Mouse (Mus musculus): ENCODE measurements around the gene Sf3a1. TPM values are rescaled to one million over a fixed set of nuclear protein-coding genes. Genes with fewer than 3 reads are reported as not detected.

The Sf3a1 gene
- polyA plus RNA-seq, 1 experiment, result 24.7 TPM

DNA sequence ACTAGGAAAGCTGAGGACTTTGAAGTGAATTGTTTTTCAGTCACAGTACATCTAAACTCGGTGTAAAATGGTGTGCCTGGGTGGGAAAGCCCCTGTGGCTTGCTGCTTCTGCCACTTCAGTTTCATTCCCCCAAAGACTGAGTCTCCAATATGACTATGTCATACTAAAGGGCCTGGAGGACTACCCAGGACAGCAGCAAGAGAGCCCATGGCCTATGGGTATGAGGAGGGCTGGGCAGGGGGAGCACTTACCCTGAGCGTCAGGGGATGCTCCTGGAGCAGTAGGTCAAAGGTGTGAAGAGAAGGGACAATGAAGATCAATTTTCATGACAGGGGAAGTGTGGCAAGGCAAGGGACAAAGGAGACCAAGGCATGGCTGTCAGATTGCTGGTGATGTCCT lies 21.2 kb upstream of the Sf3a1 start:
- Histone ChIP-seq H3K27me3 (ENCODE audit: control insufficient read depth, insufficient read depth, low read length) (no peaks in the 10 kb centered on the region), H3K27ac (ENCODE audit: insufficient read depth, low read depth, low read length) (no peak overlapping the region)

GRCm38 (mm10) chr11:4141505-4141904 lies 18.6 kb upstream of the Sf3a1 start:
- H3K27ac ChIP-seq (ENCODE audit: insufficient read depth, low read depth, low read length), result no peak overlapping the region
- TF ChIP-seq POLR2A (IDR thresholded peaks at IDR 0.05; ENCODE audit: low read depth, low read length) (no peak), CTCF (IDR thresholded peaks at IDR 0.05; ENCODE audit: extremely low read depth, insufficient read length, insufficient replicate concordance, low read depth, low read length) (no peak)
- H3K4me1 ChIP-seq (ENCODE audit: control insufficient read depth, insufficient read depth, insufficient read length, low read length), result no peaks in the 10 kb centered on the region
- H3K4me3 ChIP-seq (ENCODE audit: low read depth, low read length), result no peak overlapping the region
- H3K36me3 ChIP-seq (ENCODE audit: control insufficient read depth, insufficient read depth, low read length), result peaks cover 37% of the 10 kb centered on the region
- no peaks in the 10 kb centered on the region for H3K27me3 ChIP-seq (ENCODE audit: control insufficient read depth, insufficient read depth, low read length)

More for the DNA sequence above, 21.2 kb upstream of the Sf3a1 start:
- 75% methylated on average over 2 of the region's 2 CpGs for WGBS
- peaks cover 2% of the 10 kb centered on the region; the same call in 1 of the 2 replicates for H3K4me1 ChIP-seq (ENCODE audit: control insufficient read depth, insufficient read depth, insufficient read length, low read length)
- TF ChIP-seq CTCF (IDR thresholded peaks at IDR 0.05; ENCODE audit: extremely low read depth, insufficient read length, insufficient replicate concordance, low read depth, low read length), result no peak
- no peak for TF ChIP-seq POLR2A (IDR thresholded peaks at IDR 0.05; ENCODE audit: low read depth, low read length)
- H3K4me3 ChIP-seq (ENCODE audit: low read depth, low read length), result no peak overlapping the region
- peaks cover 37% of the 10 kb centered on the region for H3K36me3 ChIP-seq (ENCODE audit: control insufficient read depth, insufficient read depth, low read length)

GRCm38 (mm10) chr11:4142352-4142751 lies 17.8 kb upstream of the Sf3a1 start:
- Histone ChIP-seq H3K27ac (ENCODE audit: insufficient read depth, low read depth, low read length) (no peak overlapping the region), H3K4me1 (ENCODE audit: control insufficient read depth, insufficient read depth, insufficient read length, low read length) (no peaks in the 10 kb centered on the region), H3K27me3 (ENCODE audit: control insufficient read depth, insufficient read depth, low read length) (no peaks in the 10 kb centered on the region), H3K4me3 (ENCODE audit: low read depth, low read length) (no peak overlapping the region), H3K36me3 (ENCODE audit: control insufficient read depth, insufficient read depth, low read length) (peaks cover 37% of the 10 kb centered on the region)
- 83% methylated on average over 4 of the region's 4 CpGs for WGBS
- TF ChIP-seq CTCF (IDR thresholded peaks at IDR 0.05; ENCODE audit: extremely low read depth, insufficient read length, insufficient replicate concordance, low read depth, low read length) (no peak), POLR2A (IDR thresholded peaks at IDR 0.05; ENCODE audit: low read depth, low read length) (no peak)

DNA sequence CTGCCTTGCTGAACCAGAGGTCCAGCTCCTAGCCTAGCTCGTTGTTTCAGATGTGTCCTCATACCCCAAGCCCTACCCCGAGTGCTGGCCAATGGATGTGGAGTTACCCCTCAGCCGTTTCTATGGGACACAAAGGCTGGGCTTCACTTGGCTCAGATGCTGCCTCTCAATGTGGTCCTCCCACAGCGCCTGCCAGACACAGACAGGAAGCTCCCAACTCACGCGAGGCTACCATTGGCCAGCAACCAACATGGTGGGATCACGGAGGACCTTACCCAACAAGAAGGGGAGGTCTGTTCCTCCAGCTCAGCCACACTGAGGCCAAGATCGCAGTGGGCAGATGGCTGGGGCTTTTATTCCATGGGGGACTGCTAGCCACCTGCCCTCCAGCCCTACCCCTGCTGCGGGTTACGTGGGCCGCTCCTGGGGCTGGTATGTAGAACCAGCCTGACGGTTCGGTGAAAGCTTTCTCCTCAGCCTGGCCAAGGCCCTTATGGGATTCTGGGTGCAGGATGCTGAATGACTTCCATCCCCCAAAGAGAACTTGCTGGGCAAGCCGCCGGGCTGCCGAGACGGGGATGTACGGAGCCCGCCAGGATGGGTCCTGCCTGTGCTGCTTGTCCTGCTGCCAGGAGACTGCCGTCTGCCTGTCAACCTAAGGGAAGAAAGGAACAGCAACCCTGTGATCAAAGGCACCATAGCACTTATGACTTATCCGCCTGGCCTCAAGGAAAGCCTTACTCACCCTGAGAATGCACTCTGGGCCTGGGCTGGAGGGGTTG lies 16.7 kb upstream of the Sf3a1 start:
- WGBS, result 91% methylated on average over 21 of the region's 21 CpGs
- H3K36me3 ChIP-seq (ENCODE audit: control insufficient read depth, insufficient read depth, low read length), result peaks cover 37% of the 10 kb centered on the region

DNA sequence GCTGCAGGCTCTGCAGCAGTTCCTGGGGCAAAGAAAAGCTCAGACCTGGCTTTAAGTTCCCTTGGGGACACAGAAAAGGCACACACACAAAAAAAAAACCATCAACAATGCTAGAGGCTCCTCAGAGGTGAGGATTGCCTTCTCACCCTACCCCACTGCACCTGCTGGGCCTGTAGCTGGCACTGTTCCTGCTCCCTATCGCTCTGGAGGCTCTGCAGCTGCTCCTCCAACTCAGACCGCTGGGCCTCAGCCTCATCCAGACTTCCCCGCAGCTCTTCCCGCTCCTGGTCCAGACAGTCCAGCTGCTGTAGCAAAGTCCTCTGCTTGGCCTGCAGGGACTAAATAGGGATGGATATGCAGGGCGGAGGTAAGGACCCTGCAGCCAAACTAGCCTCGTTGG lies 13.8 kb upstream of the Sf3a1 start:
- no peaks in the 10 kb centered on the region for H3K4me1 ChIP-seq (ENCODE audit: control insufficient read depth, insufficient read depth, insufficient read length, low read length)
- no peak overlapping the region for H3K27ac ChIP-seq (ENCODE audit: insufficient read depth, low read depth, low read length)
- 26% methylated on average over 6 of the region's 6 CpGs for WGBS
- peaks cover 20% of the 10 kb centered on the region for H3K36me3 ChIP-seq (ENCODE audit: control insufficient read depth, insufficient read depth, low read length)
- no peaks in the 10 kb centered on the region for H3K27me3 ChIP-seq (ENCODE audit: control insufficient read depth, insufficient read depth, low read length)
- H3K4me3 ChIP-seq (ENCODE audit: low read depth, low read length), result no peak overlapping the region
- TF ChIP-seq POLR2A (IDR thresholded peaks at IDR 0.05; ENCODE audit: low read depth, low read length) (no peak), CTCF (IDR thresholded peaks at IDR 0.05; ENCODE audit: extremely low read depth, insufficient read length, insufficient replicate concordance, low read depth, low read length) (no peak)

More for the DNA sequence above, 16.7 kb upstream of the Sf3a1 start:
- Histone ChIP-seq H3K27ac (ENCODE audit: insufficient read depth, low read depth, low read length) (no peak overlapping the region), H3K4me3 (ENCODE audit: low read depth, low read length) (no peak overlapping the region), H3K4me1 (ENCODE audit: control insufficient read depth, insufficient read depth, insufficient read length, low read length) (no peaks in the 10 kb centered on the region), H3K27me3 (ENCODE audit: control insufficient read depth, insufficient read depth, low read length) (no peaks in the 10 kb centered on the region)
- TF ChIP-seq POLR2A (IDR thresholded peaks at IDR 0.05; ENCODE audit: low read depth, low read length) (no peak), CTCF (IDR thresholded peaks at IDR 0.05; ENCODE audit: extremely low read depth, insufficient read length, insufficient replicate concordance, low read depth, low read length) (no peak)

- H3K27ac ChIP-seq (ENCODE audit: insufficient read depth, low read depth, low read length), result no peak overlapping the region
- TF ChIP-seq POLR2A (IDR thresholded peaks at IDR 0.05; ENCODE audit: low read depth, low read length), result no peak
- no peak for TF ChIP-seq CTCF (IDR thresholded peaks at IDR 0.05; ENCODE audit: extremely low read depth, insufficient read length, insufficient replicate concordance, low read depth, low read length)
- WGBS, result 66% methylated on average over 10 of the region's 10 CpGs
- no peaks in the 10 kb centered on the region for H3K27me3 ChIP-seq (ENCODE audit: control insufficient read depth, insufficient read depth, low read length)
- no peak overlapping the region for H3K4me3 ChIP-seq (ENCODE audit: low read depth, low read length)
- peaks cover 14% of the 10 kb centered on the region; the same call in 1 of the 2 replicates for H3K36me3 ChIP-seq (ENCODE audit: control insufficient read depth, insufficient read depth, low read length)
- no peaks in the 10 kb centered on the region for H3K4me1 ChIP-seq (ENCODE audit: control insufficient read depth, insufficient read depth, insufficient read length, low read length)
These were observed 13.1 kb upstream of the Sf3a1 start for GRCm38 (mm10) chr11:4147098-4147497.

GRCm38 (mm10) chr11:4148120-4148519 lies 12.0 kb upstream of the Sf3a1 start:
- Histone ChIP-seq H3K4me1 (ENCODE audit: control insufficient read depth, insufficient read depth, insufficient read length, low read length) (no peaks in the 10 kb centered on the region), H3K27me3 (ENCODE audit: control insufficient read depth, insufficient read depth, low read length) (no peaks in the 10 kb centered on the region), H3K36me3 (ENCODE audit: control insufficient read depth, insufficient read depth, low read length) (peaks cover 5% of the 10 kb centered on the region; the same call in 1 of the 2 replicates), H3K4me3 (ENCODE audit: low read depth, low read length) (no peak overlapping the region), H3K27ac (ENCODE audit: insufficient read depth, low read depth, low read length) (no peak overlapping the region)
- TF ChIP-seq CTCF (IDR thresholded peaks at IDR 0.05; ENCODE audit: extremely low read depth, insufficient read length, insufficient replicate concordance, low read depth, low read length), result no peak
- TF ChIP-seq POLR2A (IDR thresholded peaks at IDR 0.05; ENCODE audit: low read depth, low read length), result no peak
- WGBS, result 93% methylated on average over 5 of the region's 5 CpGs

All from small intestine, adult 2 months (tissue).